Mouse (Mus musculus) small intestine, adult 2 months (tissue): ENCODE measurements around the gene Steap3. TPM values are rescaled to one million over a fixed set of nuclear protein-coding genes. Genes with fewer than 3 reads are reported as not detected.

Source experiments
- H3K27ac ChIP-seq: fragments of 200-500 bp; 2 replicates; pipeline ENCODE4 v1.5.1; 2012; ENCODE audit warnings: low read depth, low read length, control low read depth, inconsistent platforms; ENCODE audit not compliant: insufficient read depth
- H3K27me3 ChIP-seq: fragments of 200-500 bp; 2 replicates; pipeline ENCODE4 v1.6.1; 2012; ENCODE audit warnings: mild to moderate bottlenecking, moderate library complexity, low read length, inconsistent platforms; ENCODE audit not compliant: control insufficient read depth, insufficient read depth
- H3K36me3 ChIP-seq: fragments of 200-500 bp; 2 replicates; pipeline ENCODE4 v1.6.1; 2012; ENCODE audit warnings: mild to moderate bottlenecking, low read length, control low read depth, inconsistent platforms; ENCODE audit not compliant: control insufficient read depth, insufficient read depth
- H3K4me1 ChIP-seq: fragments of 200-500 bp; 2 replicates; pipeline ENCODE4 v1.6.1; 2012; ENCODE audit warnings: low read length, inconsistent platforms, mixed read lengths; ENCODE audit not compliant: control insufficient read depth, insufficient read depth, insufficient read length
- H3K4me3 ChIP-seq: fragments of 200-500 bp; 2 replicates; pipeline ENCODE4 v1.5.1; 2012; ENCODE audit warnings: low read depth, mild to moderate bottlenecking, control low read depth, inconsistent platforms, low read length, moderate library complexity
- CTCF ChIP-seq: fragments of 200-500 bp; IDR thresholded peaks from 2 replicates; pipeline ENCODE4 v1.5.1; 2012; ENCODE audit warnings: low read depth, mild to moderate bottlenecking, control low read depth, inconsistent platforms, low read length, moderate library complexity, mixed read lengths; ENCODE audit not compliant: insufficient replicate concordance, insufficient read length; ENCODE audit errors: extremely low read depth
- POLR2A ChIP-seq: fragments of 200-500 bp; IDR thresholded peaks from 2 replicates; pipeline ENCODE4 v1.6.1; 2012; ENCODE audit warnings: low read depth, mild to moderate bottlenecking, control low read depth, inconsistent platforms, low read length, moderate library complexity
- WGBS: fragments of 180-500 bp; shearing (Covaris S2); methylation state at CpG from one replicate; pipeline ENCODE4 v1.1.7; 2018; 5-methylcytosine and 5-hydroxymethylcytosine counted together
- polyA plus RNA-seq: library from polyadenylated mRNA; depleted of rRNA; stranded (reverse); fragments of >200 nt; gene quantifications from 2 replicates; pipeline ENCODE4 v1.2.3, GENCODE M21; 2012

Gene Steap3
- polyA plus RNA-seq, 1 experiment, result 12.9 TPM

GRCm38 (mm10) chr1:120263226-120263625 lies 9.3 kb downstream of the Steap3 start:
- TF ChIP-seq POLR2A, result no peak
- TF ChIP-seq CTCF, result no peak
- Histone ChIP-seq H3K27me3 (no peaks in the 10 kb centered on the region), H3K4me1 (peaks cover 25% of the 10 kb centered on the region), H3K4me3 (no peak overlapping the region), H3K27ac (no peak overlapping the region), H3K36me3 (no peaks in the 10 kb centered on the region)
- 23% methylated on average over 4 of the region's 4 CpGs for WGBS

GRCm38 (mm10) chr1:120261166-120261565 lies 11.3 kb downstream of the Steap3 start:
- no peaks in the 10 kb centered on the region for H3K36me3 ChIP-seq
- H3K27me3 ChIP-seq, result no peaks in the 10 kb centered on the region
- no peak for TF ChIP-seq POLR2A
- no peak for TF ChIP-seq CTCF
- peaks cover 25% of the 10 kb centered on the region for H3K4me1 ChIP-seq
- no peak overlapping the region for H3K4me3 ChIP-seq
- 95% methylated on average over 5 of the region's 5 CpGs for WGBS
- H3K27ac ChIP-seq, result no peak overlapping the region

GRCm38 (mm10) chr1:120259249-120259648 lies 13.3 kb downstream of the Steap3 start:
- H3K27me3 ChIP-seq, result no peaks in the 10 kb centered on the region
- no peaks in the 10 kb centered on the region for H3K36me3 ChIP-seq
- no peak for TF ChIP-seq CTCF
- TF ChIP-seq POLR2A, result no peak
- peaks cover 19% of the 10 kb centered on the region for H3K4me1 ChIP-seq
- no peak overlapping the region for H3K4me3 ChIP-seq
- no peak overlapping the region for H3K27ac ChIP-seq
- WGBS, result 51% methylated on average over 7 of the region's 7 CpGs

GRCm38 (mm10) chr1:120258744-120259143 lies 13.8 kb downstream of the Steap3 start:
- no peak for TF ChIP-seq POLR2A
- no peak for TF ChIP-seq CTCF
- Histone ChIP-seq H3K36me3 (no peaks in the 10 kb centered on the region), H3K27me3 (no peaks in the 10 kb centered on the region), H3K4me3 (no peak overlapping the region), H3K4me1 (peaks cover 13% of the 10 kb centered on the region), H3K27ac (no peak overlapping the region)
- 60% methylated on average over 9 of the region's 9 CpGs for WGBS

GRCm38 (mm10) chr1:120258245-120258644 lies 14.3 kb downstream of the Steap3 start:
- 78% methylated on average over 8 of the region's 8 CpGs for WGBS
- H3K27ac ChIP-seq, result no peak overlapping the region
- H3K4me3 ChIP-seq, result no peak overlapping the region
- peaks cover 9% of the 10 kb centered on the region for H3K4me1 ChIP-seq
- no peak for TF ChIP-seq CTCF
- TF ChIP-seq POLR2A, result no peak
- no peaks in the 10 kb centered on the region for H3K27me3 ChIP-seq
- H3K36me3 ChIP-seq, result no peaks in the 10 kb centered on the region

- no peaks in the 10 kb centered on the region for H3K36me3 ChIP-seq
- no peak overlapping the region for H3K27ac ChIP-seq
- TF ChIP-seq CTCF (no peak), POLR2A (no peak)
- 81% methylated on average over 6 of the region's 6 CpGs for WGBS
- no peaks in the 10 kb centered on the region for H3K27me3 ChIP-seq
- no peak overlapping the region for H3K4me3 ChIP-seq
- no peaks in the 10 kb centered on the region; the same call in 1 of the 2 replicates for H3K4me1 ChIP-seq
Observed at GRCm38 (mm10) chr1:120253751-120254150, 18.8 kb downstream of the Steap3 start.

- Histone ChIP-seq H3K4me3 (no peak overlapping the region), H3K4me1 (no peaks in the 10 kb centered on the region), H3K27ac (no peak overlapping the region), H3K27me3 (no peaks in the 10 kb centered on the region), H3K36me3 (no peaks in the 10 kb centered on the region)
- 88% methylated on average over 7 of the region's 7 CpGs for WGBS
- TF ChIP-seq CTCF (no peak), POLR2A (no peak)
Observed at GRCm38 (mm10) chr1:120252519-120253160, 19.9 kb downstream of the Steap3 start.
